Mouse (Mus musculus): ENCODE data around the gene Slc5a5.

Gene Slc5a5

DNA sequence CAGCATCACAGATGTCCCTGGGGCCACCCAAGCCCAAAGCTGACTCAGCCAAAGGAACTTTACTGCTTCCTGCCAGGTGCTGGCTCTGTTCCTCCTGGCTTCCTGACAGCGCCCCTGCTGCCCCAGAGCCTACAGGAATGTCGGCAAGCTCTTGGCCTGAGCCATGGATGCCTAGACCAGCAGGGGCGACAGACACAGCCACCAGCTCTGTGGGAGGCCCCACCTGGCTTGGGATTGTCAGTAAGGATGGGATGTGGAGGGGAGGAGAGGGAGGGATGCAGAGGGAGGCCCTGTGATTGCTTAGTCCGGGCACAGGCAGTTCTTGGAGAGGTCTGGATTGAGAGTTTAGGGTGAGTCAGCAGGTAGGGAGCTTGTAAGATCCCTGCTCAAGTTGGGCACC is 12.4 kb downstream of the Slc5a5 start:
- no peak for DNase-seq (ENCODE audit: low read depth, low spot score)

DNA sequence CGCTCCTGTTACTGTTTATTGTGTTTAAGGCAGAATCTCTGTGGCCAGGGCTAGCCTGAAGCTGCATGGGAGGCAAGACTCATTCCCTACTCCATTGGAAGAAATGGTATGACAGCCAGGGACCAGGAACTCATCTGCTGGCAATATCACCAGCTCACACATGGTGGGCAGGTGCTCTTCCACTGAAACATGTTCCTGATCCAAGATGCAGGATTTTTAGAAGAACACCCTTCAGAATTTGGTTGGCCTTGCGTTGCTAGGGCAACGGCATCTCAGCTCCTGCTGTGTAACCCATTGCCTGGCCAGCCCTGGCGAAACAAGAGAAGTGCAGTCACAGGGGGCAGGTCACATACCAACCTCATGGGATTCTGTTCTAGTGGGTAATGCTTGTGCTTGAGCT is 13.1 kb downstream of the Slc5a5 start:
- no peak for DNase-seq (ENCODE audit: low read depth, low spot score)

DNA sequence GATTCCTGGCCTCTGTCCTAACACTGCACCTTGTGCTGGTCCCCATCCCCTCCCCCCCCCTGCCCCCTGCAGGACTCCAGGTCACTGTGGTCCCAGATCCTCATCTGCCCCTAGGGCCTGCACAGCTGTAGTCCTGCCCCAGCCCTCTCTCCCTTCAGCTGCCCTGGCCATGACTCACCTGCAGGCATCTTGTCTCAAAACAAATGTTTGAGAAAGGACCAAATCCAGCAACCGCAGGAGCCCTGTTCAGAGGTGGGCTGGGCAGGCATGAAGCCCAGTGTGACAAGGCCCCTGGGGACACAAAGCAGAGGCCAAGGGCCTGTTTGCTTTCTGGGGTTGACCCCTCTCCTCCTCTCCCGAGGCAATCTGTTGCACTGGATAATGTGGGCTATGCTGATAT is 14.4 kb downstream of the Slc5a5 start:
- no peak for DNase-seq (ENCODE audit: low read depth, low spot score)

DNA sequence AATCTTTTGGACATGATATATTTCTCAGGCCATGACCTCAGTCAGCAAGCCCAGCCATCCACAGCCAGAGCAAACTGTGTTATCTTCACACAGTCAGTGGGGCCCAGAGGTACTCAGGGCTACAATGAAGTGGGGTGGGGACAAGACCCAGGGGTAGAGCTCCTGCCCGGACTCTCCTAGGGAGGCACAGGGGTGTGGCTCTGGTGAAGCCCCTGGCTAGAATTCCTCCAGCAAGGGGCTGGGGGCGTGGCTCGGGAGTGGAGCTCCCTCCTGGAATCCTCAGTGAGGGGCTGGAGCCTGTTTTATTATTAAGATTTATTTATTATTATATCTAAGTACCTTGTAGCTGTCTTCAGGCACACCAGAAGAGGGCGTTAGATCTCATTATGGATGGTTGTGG is 16.2 kb downstream of the Slc5a5 start:
- DNase-seq (ENCODE audit: low read depth, low spot score) = no peak

DNA sequence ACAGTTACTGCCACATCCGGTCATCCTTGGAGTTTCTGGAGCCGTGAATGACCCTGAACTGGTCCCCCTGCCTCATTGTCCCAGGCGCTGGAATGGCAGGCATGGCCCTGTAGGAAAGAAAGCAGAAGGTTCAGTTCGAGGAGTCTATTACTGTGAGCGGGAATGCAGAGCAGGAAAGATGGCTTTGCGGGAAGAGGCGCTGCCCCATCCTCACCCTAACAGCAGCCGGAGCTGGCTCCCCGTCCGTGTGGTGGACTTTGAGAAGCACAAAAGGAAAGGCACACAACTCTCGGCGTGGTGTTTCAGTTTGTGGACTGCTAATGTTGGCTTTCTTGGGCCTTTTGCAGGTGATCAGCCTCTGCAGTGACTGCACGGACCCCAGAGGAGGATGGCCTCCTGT is 18.1 kb downstream of the Slc5a5 start:
- no peak for DNase-seq (ENCODE audit: low read depth, low spot score)

DNA sequence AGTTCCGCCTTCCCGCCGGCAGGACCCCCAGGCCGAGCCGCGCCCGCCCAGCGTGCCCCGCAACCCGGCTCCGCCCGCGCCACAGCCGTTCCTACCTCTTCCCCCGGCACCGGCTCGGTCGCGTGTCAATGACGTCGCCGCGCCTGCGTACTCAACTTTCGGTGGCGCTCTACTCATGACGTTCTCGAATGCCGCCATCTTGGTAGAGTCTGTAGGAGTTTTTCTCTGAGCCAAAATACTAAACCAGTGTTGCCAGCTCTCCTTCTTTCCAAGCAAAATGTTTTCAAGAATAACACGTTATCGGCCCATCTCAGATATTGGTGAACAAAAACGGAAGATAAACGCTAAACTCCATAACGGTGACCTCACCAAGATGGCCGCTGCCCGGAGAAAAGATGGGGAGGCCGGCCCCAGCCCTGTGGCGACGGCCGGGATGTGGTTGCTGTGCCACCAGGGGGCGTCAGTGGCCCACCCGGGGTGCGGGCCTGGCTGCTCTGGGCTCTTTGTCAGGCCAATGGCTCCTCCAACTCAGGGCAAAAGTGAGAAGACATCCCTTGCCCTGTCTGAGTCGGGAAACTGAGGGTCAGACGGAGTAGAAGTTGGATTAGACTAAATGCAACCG is 19.1 kb downstream of the Slc5a5 start, which contains the start of gene Ccdc124:
TSS of gene Ccdc124 (minus strand) at position 572 of the 622 bp plus-strand sequence.
- DNase-seq (ENCODE audit: low read depth, low spot score) = peak; percentile 94

DNA sequence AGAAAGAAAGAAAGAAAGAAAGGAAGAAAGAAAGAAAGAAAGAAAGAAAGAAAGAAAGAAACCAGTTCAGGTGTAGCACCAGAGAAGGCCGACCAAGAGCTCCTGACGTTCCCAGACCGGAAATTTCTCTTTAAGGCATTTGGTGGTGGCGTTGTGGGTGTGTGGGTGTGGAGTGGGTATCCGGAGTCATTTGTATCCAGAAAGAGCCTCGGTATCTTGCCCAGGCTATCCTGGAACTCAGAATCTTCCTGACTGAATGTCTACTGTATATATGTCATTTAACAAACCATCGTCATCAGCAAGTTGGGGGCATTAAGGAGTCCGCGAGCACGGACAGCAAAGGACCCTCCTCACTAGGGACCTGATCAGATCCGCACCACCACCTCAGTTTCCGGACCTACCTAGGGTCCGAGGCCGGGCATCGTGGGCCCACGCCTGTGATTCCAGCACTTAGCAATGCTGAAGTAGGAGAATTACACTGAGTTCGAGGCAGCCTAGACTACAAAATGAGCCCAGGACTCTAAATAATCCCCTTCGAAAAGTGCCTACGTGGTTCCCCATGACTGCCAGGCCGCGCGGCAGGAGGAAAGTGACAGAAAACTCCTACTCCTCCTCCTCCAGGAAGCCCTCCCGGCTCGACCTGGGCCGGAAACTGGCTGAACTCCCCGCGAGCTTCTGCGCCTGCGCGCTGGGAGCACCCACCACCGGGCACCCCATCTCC is 19.8 kb downstream of the Slc5a5 start:
- no peak for DNase-seq (ENCODE audit: low read depth, low spot score)

DNA sequence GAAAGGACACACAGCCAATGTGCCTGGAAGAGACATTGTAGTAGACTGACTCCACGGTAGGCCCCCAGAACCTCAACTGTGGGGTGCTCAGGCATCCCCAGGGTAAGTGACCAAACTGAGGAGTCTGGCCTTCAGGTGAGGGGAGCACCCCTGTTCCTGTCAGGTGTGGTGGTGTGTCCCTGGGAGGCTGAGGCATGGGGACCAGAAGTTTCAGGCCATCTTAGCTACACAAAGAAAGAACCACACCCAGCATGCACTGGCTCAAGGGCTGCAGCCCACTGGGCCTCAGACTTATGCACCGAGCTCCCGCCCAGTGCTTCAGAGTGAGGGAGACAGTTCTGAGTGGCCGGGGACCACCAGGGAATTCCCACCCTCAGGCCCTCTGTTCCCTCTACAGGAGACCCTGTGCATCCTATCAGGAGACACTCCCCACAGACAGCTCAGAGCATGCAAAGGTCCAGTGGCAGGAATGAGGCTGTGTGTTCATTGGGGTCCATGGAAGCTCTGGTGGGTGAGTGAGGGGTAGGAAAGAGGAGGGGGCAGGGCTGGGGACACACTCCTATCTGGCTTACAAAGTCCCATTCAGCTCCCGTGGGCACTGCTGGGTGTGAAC is 21.3 kb downstream of the Slc5a5 start:
- no peak for DNase-seq (ENCODE audit: low read depth, low spot score)

DNA sequence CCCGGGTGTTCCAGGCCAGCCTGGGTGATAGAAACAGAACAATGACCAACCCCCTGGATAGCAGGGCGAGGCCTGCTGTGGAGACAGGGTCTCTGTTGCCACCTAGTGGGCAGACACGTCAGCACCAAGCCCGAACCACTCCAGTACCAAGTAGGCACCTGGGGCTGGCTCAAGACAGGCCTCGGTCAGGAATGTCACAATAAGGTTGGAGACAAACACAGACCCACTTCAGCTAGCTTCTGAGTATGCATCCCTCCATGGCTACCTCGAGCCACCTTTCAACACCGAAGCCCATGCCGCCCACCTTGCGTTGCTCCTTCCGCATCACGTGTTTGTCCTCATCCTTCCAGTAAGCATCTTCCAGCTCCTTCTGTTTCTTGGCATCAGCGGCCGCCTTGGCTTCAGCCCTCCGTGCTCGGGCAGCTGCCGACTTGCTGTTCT is 22.9 kb downstream of the Slc5a5 start:
- peak; percentile 85 for DNase-seq (ENCODE audit: low read depth, low spot score)

DNA sequence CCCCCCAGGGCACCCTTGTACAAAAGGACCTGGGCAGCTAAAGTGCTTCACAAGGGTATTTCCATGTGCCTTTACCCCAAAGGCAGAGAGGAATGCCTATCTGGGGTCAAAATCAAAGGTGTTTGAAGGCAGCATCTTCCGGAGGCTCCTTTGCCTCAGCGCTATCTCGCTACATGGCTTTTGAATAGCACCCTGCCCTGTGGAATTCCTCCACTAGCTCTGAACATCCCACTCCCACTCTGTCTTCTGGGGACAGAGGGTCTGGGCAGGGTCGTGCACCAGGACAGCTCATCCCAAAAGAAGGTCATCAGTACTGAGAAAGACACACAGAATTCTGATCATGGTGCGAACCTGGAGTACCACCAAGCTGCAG is 23.4 kb downstream of the Slc5a5 start:
- DNase-seq (ENCODE audit: low read depth, low spot score) = no peak

DNA sequence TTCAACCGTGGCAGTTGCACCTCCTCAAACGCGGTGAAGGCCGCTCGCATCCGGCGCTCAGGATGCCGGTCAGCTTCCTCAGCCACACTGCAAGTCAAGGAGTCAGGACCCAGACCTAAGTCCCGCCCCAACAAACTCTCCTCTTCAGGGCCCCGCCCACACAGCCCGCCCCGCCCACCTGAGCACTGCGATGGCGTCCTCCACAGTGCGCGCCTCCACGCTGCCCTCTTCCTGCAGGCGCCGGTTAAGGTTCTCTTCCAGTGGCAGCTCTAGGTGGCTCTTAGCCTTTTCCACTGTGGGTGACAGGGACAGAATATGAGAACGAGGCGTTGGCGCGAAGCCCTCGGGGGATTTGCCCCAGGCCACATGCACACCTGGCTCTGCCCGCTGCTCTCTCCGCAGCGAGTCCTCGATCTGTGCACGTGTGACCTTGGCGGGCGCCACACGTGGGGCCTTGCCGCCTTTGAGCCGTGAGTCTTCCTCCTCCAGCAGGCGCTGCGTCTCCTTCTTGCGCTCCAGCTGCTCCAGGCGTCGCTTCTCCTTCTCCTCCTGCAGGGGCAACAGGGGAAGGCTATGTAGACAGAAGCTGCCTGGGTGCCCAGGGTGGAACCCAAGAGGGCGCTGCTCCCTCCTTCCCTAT is 23.9 kb downstream of the Slc5a5 start:
- peak; percentile 54 for DNase-seq (ENCODE audit: low read depth, low spot score)

DNA sequence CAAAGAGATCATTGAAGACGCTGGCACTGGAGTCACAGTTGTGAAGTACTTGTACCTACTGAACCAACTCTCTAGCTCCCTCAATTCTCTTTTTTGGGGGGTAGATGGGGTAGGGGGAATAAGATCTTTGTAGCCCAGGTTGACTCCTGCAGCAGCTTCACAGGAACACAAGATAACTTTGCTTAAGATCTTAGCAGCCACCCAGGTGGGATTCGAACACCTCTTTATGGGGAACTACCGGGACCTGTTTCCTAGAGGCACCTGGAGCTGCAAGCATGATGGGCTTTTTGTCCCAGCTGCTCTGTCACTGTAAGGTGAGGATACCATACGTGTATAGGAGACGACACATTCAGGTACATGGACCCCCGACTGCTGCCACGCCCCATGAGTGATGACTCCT is 26.0 kb downstream of the Slc5a5 start:
- DNase-seq (ENCODE audit: low read depth, low spot score) = no peak

DNA sequence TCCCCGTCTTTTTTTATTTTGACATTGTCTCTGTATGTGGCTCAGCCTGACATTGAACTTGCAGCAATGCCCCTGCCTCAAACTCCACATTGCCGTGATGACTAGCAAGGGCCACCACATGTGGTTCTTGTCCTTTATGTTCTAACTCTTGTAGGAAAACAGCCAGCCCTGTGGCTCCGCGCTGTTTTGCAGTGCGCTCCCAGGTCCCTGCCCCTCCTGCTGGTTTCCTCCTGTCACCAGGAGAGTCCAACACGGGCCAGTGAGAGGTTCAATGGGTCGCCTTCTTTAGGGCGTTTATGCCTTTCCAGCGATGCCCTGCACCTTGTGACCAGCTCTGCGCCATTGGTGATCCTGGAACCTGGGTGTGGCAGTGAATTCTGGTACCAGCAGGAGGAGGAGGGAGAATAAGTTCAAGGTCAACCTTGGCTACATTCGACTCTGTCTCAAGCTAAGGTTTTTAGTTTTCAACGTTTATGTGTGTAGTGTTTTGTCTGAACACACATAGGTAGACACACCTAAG is 26.5 kb downstream of the Slc5a5 start:
- no peak for DNase-seq (ENCODE audit: low read depth, low spot score)

DNA sequence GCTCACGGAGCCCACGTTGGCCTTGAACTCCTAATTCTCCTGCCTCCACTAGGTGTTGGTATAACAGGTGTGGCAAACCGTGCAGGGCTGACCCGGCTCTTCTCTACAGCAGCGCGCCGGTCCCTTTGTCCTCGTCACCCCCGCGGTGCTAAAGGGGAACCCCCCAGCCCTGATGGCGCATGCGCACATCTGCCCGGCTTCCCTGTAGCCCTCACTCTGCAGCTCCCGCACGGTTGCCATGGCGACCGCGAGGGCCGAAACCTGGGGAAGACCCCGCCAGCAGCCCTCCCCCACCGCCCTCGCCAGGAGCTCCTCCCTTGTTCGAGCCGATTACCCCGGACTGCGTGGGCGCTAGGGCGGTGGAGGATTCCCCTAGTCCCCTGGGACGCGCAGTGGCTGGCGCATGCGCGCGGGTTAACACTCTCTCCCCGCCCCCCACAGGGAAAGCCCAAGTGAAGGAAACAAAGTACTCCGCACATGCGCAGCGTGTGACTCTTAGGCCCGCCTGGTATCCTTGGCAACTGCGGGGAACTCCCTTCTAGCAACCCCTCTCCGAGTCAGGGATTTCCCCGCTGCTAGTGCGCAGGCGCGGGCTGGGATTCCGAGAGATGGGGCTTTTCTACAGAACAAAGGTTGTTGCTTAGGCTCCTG is 27.1 kb downstream of the Slc5a5 start:
- peak; percentile 100 for DNase-seq (ENCODE audit: low read depth, low spot score)

DNA sequence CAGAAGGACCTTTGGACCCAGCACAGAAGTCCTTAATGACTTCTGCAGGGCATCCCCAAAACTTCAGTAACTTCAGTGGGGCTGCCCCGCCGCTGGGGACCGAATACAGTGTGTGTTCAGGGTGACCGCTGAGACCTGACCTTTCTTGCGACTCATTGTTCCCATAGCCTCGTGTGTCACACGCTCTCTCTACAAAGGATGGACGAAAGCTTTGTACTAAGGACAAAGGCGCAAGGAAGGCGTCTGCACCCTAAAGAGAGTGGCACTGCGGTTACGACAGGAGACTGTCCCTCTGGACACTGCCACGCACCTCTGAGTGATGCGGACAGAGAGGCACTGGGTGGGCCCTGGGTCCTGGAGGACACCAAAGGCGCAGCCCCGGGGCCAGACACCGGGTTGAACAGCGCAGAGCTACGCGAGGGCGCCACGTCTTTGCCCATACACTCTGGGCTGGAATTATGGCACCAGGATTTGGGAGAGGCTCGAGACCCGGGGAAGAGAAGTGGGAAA is 27.8 kb downstream of the Slc5a5 start:
- DNase-seq (ENCODE audit: low read depth, low spot score) = peak; percentile 64

DNA sequence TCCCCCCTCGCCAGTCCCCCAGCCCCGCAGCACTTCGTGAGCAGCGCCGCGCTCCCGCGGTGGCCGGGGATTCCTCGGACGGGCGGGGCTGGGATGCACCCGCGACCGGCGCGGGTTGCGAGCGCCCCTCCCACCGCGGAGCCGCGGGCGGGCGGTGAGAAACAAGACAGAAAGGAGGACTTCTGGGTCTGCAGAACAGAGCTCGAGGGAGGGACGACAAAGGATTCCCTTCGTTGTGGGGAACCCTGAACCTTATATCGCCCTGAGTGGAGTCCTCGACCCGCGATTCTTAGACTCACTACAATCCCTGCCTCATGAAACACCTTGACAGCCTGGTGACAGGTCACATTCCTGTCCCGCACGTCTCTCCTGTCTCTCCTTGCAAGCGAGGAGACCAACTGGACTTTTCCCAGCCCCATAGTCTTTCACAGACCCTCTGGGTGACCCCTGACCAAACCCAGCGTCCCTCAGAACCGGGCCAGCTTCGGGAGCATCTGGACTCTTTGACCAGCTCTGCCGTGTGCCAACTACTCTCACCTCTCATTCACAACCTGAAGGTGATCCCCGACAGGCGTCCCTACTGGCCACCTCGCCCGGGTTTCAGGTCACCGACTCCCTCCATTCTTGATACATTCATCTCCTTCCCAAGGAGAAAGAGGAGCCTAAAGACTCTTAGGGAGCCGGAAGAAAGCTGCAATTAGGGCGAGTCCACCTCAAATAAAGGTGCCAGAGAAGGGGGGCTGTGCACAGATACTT is 28.4 kb downstream of the Slc5a5 start:
- peak; percentile 47 for DNase-seq (ENCODE audit: low read depth, low spot score)

DNA sequence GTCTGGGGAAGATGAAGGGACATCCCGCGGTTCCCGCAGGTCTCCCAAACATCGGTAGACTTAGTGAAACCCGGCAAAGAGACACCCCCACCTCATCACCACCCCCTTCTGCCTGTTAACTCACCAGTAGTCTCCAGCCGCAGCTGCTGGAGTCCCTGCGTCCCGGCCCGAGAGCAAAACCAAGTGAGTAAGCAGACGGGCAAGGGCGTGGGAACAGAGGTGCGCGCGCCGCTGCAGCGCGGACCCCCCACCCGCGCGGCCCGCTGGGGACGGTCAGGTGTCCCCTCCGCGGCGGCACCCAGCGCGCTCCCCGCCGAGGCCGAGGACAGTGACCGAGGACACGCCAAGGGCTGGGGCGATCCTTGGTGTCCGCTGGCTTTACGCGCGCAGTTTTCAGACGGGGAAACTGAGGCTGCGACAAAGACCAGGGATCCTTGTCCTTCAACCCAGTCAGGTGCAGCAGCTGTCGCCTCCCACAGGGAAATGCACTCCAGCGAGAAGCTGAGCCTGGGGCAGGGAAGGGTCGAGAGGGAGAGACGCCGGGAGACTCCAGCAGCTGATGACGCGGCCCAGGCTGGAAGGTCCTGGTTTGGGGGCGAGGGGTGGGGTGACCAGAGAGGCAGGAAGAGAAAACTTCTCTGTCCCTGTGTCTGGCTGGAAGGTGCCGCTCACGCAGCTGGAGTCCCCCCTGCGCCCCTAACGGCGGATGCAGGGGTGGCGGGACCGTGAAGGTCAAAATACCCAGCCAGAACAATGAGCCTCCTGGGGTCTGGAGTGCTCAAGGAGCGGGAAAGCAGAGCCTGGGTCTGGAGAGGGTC is 29.5 kb downstream of the Slc5a5 start, which contains the start of gene Kcnn1:
TSS of gene Kcnn1 (minus strand) at position 435 of the 818 bp plus-strand sequence.
- no peak for DNase-seq (ENCODE audit: low read depth, low spot score)

DNA sequence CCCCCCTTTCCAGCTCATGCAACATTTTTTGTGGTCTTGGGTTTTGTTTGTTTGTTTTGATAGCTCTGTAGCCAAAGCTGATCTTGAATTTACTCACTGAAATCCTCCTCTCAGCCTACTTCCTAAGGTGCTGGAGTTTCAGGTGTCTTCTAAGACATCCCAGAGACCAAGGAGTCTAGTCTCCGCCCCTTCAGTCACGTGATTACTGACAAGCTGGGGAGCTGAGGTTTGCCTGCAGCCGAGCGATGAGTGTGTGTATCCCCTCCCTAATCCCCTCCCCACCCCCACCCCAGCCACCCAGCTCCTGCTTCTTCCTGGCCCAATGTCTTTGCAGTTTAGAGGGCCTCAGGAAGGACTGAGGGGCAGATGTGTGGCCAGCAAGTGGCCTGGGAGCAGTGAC is 35.0 kb downstream of the Slc5a5 start:
- no peak for DNase-seq (ENCODE audit: low read depth, low spot score)

DNA sequence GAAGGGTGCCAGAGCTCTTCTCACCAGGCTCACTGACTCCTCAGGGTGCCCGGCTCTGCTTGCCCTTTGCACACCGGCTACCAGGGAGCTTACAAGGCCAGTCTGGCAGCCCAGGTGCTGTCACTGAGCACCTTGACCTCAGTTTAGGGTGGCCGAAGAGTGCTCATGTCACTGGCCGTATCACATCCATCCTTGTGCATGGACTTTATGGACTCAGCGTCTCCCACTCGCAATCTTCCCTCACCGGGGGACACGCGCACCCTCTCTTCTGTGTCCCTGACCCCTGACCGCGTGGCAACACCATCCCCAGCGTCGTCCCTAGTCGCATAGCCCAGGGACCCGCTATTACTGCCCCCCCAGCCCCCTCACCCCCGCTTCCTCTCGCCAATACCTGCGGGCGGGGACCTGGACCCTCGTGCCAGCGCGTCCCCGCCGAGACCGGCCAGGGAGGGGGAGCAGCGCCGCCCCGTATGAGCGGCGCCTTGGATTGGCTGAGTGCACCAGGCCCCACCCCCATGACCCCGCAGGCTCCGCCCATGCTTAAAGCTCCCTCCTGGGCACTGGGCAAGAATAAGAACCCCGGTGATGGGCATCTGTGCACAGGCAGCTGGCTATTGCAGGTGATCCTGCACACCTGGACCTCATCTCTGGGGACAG is 35.9 kb downstream of the Slc5a5 start:
- no peak for DNase-seq (ENCODE audit: low read depth, low spot score)
